Mouse (Mus musculus) spleen, adult 2 months (tissue): Measurements from ENCODE around the gene Pnrc1. TPM values are rescaled to one million over a fixed set of nuclear protein-coding genes. Genes with fewer than 3 reads are reported as not detected.

Experiments
- DNase-seq, 2 experiments: peaks; one replicate each; pipeline versions ENCODE4 v3.0.0 to v3.0.0-alpha.2; 2012 to 2021; ENCODE audit warnings: low spot score in 2 of 2, low read depth in 1 of 2
- H3K27ac ChIP-seq: fragments of 200-500 bp; 2 replicates; pipeline ENCODE4 v1.5.1; 2012; ENCODE audit warnings: low read length, inconsistent platforms; ENCODE audit not compliant: insufficient read depth
- H3K27me3 ChIP-seq: fragments of 200-500 bp; 2 replicates; pipeline ENCODE4 v1.6.1; 2012; ENCODE audit warnings: mild to moderate bottlenecking, moderate library complexity, low read length, inconsistent platforms; ENCODE audit not compliant: control insufficient read depth, insufficient read depth
- H3K36me3 ChIP-seq: fragments of 200-500 bp; 2 replicates; pipeline ENCODE4 v1.6.1; 2012; ENCODE audit warnings: mild to moderate bottlenecking, low read length, inconsistent platforms; ENCODE audit not compliant: control insufficient read depth, insufficient read depth
- H3K4me1 ChIP-seq: fragments of 200-500 bp; 2 replicates; pipeline ENCODE4 v1.6.1; 2011; ENCODE audit warnings: inconsistent platforms; ENCODE audit not compliant: control insufficient read depth, insufficient read depth, insufficient read length
- H3K4me3 ChIP-seq: fragments of 200-500 bp; 2 replicates; pipeline ENCODE4 v1.5.1; 2011; ENCODE audit warnings: mild to moderate bottlenecking, inconsistent platforms; ENCODE audit not compliant: insufficient read depth, insufficient read length; ENCODE audit errors: extremely low read depth
- CTCF ChIP-seq: fragments of 200-500 bp; IDR thresholded peaks from 2 replicates; pipeline ENCODE4 v1.5.1; 2011; ENCODE audit warnings: mild to moderate bottlenecking, inconsistent platforms; ENCODE audit not compliant: insufficient read depth, insufficient read length, insufficient replicate concordance; ENCODE audit errors: extremely low read depth
- POLR2A ChIP-seq: fragments of 200-500 bp; IDR thresholded peaks from 2 replicates; pipeline ENCODE4 v1.6.1; 2011; ENCODE audit warnings: low read depth, low read length, inconsistent platforms
- WGBS: fragments of 180-500 bp; shearing (Covaris S2); methylation state at CpG from one replicate; pipeline ENCODE4 v1.1.7; 2018; 5-methylcytosine and 5-hydroxymethylcytosine counted together
- polyA plus RNA-seq: library from polyadenylated mRNA; depleted of rRNA; stranded (reverse); fragments of >200 nt; gene quantifications from 2 replicates; pipeline ENCODE4 v1.2.3, GENCODE M21; 2012

Gene Pnrc1
- polyA plus RNA-seq, 1 experiment: 64.6 TPM

GRCm38 (mm10) chr4:33289106-33289650, 785 bp downstream of the Pnrc1 start:
- Histone ChIP-seq H3K27me3 (no peaks in the 10 kb centered on the region), H3K36me3 (no peaks in the 10 kb centered on the region), H3K4me1 (no peaks in the 10 kb centered on the region), H3K4me3 (peak overlapping the region; percentile 38; the same call in 1 of the 2 replicates), H3K27ac (0 out of 2 replicates have a peak overlapping the region, but pooled peaks have one; percentile 20)
- TF ChIP-seq POLR2A (no peak), CTCF (no peak)
- DNase-seq: no peak
- WGBS: 48% methylated on average over 12 of the region's 12 CpGs

GRCm38 (mm10) chr4:33285448-33285847, 4.5 kb downstream of the Pnrc1 start:
- no peak overlapping the region for H3K4me3 ChIP-seq
- 56% methylated on average over 8 of the region's 8 CpGs for WGBS
- TF ChIP-seq CTCF (no peak), POLR2A (no peak)

GRCm38 (mm10) chr4:33284083-33284880, 5.7 kb downstream of the Pnrc1 start:
- Histone ChIP-seq H3K36me3 (no peaks in the 10 kb centered on the region), H3K27ac (no peak overlapping the region), H3K4me1 (no peaks in the 10 kb centered on the region), H3K27me3 (no peaks in the 10 kb centered on the region), H3K4me3 (no peak overlapping the region)
- WGBS: 90% methylated on average over 5 of the region's 5 CpGs
- TF ChIP-seq CTCF: no peak
- TF ChIP-seq POLR2A: no peak
- DNase-seq: no peak

More at GRCm38 (mm10) chr4:33285448-33285847, 4.5 kb downstream of the Pnrc1 start:
- no peak overlapping the region for H3K27ac ChIP-seq
- no peaks in the 10 kb centered on the region for H3K36me3 ChIP-seq
- H3K4me1 ChIP-seq: no peaks in the 10 kb centered on the region
- no peak for DNase-seq
- H3K27me3 ChIP-seq: no peaks in the 10 kb centered on the region

- WGBS: 80% methylated on average over 3 of the region's 3 CpGs
- no peaks in the 10 kb centered on the region for H3K27me3 ChIP-seq
Observed at GRCm38 (mm10) chr4:33281891-33282685, 7.9 kb downstream of the Pnrc1 start.

GRCm38 (mm10) chr4:33273437-33273836, 16.5 kb downstream of the Pnrc1 start:
- H3K4me1 ChIP-seq: no peaks in the 10 kb centered on the region; the same call in 1 of the 2 replicates
- TF ChIP-seq POLR2A (no peak), CTCF (no peak)
- WGBS: 68% methylated on average over 3 of the region's 3 CpGs
- no peaks in the 10 kb centered on the region for H3K27me3 ChIP-seq
- no peak for DNase-seq
- no peak overlapping the region for H3K4me3 ChIP-seq
- H3K36me3 ChIP-seq: no peaks in the 10 kb centered on the region
- no peak overlapping the region for H3K27ac ChIP-seq

More at GRCm38 (mm10) chr4:33281891-33282685, 7.9 kb downstream of the Pnrc1 start:
- H3K4me3 ChIP-seq: no peak overlapping the region
- no peaks in the 10 kb centered on the region for H3K4me1 ChIP-seq
- TF ChIP-seq CTCF (no peak), POLR2A (no peak)
- DNase-seq: no peak
- no peak overlapping the region for H3K27ac ChIP-seq
- H3K36me3 ChIP-seq: no peaks in the 10 kb centered on the region

- DNase-seq: no peak
- TF ChIP-seq CTCF (no peak), POLR2A (no peak)
- WGBS: 86% methylated on average over 11 of the region's 11 CpGs
Observed at GRCm38 (mm10) chr4:33270386-33271314, 19.3 kb downstream of the Pnrc1 start.

More at GRCm38 (mm10) chr4:33270386-33271314, 19.3 kb downstream of the Pnrc1 start:
- no peaks in the 10 kb centered on the region; the same call in 1 of the 2 replicates for H3K4me1 ChIP-seq
- H3K27me3 ChIP-seq: no peaks in the 10 kb centered on the region
- no peaks in the 10 kb centered on the region for H3K36me3 ChIP-seq
- no peak overlapping the region for H3K27ac ChIP-seq
- H3K4me3 ChIP-seq: no peak overlapping the region
